Mouse (Mus musculus): ENCODE results near the gene Bmpr2.

DNA sequence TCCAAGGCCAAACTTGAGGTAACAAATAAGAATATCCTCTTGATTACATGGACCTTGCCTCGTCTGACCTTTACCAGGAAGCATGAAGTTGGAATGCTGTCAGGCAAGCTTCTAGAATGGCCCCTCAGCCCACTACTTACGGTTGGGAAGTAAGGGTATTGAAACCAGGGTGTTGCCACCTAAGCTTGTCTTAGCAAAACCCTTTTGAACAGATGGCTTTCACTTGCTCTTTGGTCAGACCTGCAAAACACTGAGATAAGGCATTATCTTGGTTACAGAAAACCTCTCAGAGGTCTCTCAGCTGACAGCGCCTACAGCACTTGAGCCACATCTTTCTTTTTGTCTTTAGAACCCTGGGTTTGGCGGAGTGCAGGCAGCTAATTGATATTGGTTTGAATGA lies 130.8 kb downstream of the Bmpr2 start:
- no peak for TF ChIP-seq CTCF (IDR thresholded peaks at IDR 0.05; ENCODE audit: borderline replicate concordance, insufficient read depth, low read length)
- no peak for TF ChIP-seq POLR2A (IDR thresholded peaks at IDR 0.05; ENCODE audit: low read depth, low read length)
